Mouse (Mus musculus) gastrocnemius, postnatal 36 days (tissue): Measurements from ENCODE around the gene Rnf224. TPM values are rescaled to one million over a fixed set of nuclear protein-coding genes. Genes with fewer than 3 reads are reported as not detected.

Experiments
- DNase-seq, 2 experiments: peaks; one replicate each; pipeline ENCODE4 v3.0.0; 2022
- intact Hi-C: fragments of 180-260 bp; cut with DNase I; formaldehyde crosslinking; loops from one replicate; pipeline ENCODE4 v1.15.1; 2025
- long read RNA-seq, 2 experiments: library from polyadenylated mRNA; stranded (forward); transcript quantifications; one replicate each; pipeline ENCODE4 v2.0.0; 2021
- total RNA-seq, 2 experiments: library from RNA; stranded (reverse); gene quantifications; 2 replicates each; pipeline ENCODE4 v1.2.3; 2021

Rnf224 gene
- total RNA-seq: not detected
- long read RNA-seq, experiment 1: 0 reads
- long read RNA-seq, experiment 2: 0 reads

GRCm38 (mm10) chr2:25236614-25237013 lies at the start of gene Rnf224:
TSS of gene Rnf224 (minus strand) at chr2:25236787.
- DNase-seq: no peak
- intact Hi-C loops: no loop called here

DNA sequence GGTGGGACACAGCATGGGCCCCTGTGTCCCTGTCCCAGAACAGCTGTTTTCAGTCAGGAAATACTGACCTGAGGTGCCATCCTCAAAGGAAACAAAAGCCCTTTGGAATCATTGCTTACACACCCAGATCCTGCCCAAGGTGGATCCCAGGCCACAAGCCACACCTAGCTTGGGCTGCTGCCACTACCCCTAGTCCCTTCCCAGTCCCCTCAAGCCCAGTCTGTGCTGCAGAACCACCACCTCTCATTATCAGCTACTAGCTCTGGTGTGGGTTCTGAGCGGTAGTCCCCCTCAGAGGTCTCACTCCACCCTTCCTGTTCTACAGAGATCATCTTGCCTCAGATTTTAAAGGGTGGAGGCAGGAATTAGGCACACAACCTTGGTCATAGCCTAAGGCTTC lies 49.7 kb upstream of the Rnf224 start:
- DNase-seq: no peak
- intact Hi-C loops: loop anchor here (5.0 kb wide), 1 partner anchor 41 kb away; no protein-coding TSS in a partner anchor

- no peak for DNase-seq
- intact Hi-C loops: loop anchor here (5.0 kb wide), 1 partner anchor 42 kb away; no protein-coding TSS in a partner anchor
Measured at GRCm38 (mm10) chr2:25285551-25285950, 49.0 kb upstream of the Rnf224 start.

DNA sequence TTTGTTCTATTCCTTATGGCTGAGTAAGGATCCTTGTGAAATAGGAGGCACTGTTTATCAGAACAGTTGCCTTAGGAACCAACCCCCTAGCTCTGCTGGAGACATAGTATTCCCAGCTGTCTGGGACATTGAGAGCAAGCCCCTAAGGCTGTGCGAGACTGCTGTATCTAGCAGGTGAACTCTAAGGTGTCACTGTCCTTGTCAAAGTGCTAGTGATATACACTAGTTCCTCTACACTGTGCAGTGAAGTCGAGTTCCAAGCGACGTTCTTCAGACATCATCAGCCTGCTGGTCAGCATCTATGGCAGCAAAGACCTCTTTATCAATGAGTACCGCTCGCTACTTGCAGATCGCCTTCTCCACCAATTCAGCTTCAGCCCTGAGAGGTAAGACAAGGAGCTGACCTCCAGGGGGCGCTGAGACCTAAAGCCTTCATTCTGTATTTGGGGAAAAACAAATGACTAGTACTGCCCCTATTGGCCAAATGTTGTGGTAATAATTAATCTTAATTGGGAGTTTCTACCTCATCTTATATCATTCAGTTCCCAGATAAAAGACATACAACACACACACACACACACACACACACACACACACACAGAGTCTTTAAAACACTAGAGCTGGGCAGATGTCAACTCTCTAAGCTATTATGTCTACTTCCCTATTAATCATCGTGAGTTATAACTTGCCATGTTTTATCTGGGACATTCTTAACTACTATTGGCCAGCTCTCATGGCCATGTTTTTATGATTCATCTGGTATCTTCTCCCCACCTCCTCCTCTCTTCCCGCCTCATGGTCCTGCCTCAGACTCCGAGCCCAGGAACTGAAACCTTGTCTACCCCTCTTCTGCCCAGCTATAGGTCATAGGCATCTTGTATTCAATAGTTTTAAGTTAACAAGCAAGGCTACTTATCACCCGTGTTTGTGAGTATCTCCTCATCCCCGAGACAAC lies 42.6 kb upstream of the Rnf224 start:
- DNase-seq: peak in 1 of 2 experiments; percentile 70
- intact Hi-C loops: no loop called here

- intact Hi-C loops: loop anchor here (5.0 kb wide), 2 partner anchors 59 to 81 kb away; partner anchors contain the start of gene Man1b1
- DNase-seq: no peak
Measured at GRCm38 (mm10) chr2:25273010-25273409, 36.4 kb upstream of the Rnf224 start.

DNA sequence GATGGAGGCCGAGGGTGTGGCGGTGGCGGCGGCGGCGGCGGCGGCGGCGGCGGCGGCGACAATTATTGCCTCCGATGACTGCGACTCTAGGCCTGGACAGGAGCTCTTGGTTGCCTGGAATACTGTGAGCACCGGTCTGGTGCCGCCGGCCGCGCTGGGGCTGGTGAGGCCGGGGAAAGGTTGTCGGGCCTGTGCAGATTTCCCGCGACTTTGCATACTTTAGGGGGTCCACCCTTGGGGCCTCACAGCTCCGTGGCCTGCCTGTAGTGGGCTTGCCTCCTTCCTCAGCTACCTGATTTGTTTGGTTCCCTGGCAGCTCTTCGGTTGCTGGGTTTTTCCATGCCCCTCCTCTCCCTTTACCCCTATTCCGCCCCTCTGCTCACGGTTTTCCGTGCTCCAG lies 35.9 kb upstream of the Rnf224 start:
- intact Hi-C loops: loop anchor here (5.0 kb wide), 2 partner anchors 60 to 80 kb away; partner anchors contain the start of gene Man1b1
- no peak for DNase-seq

DNA sequence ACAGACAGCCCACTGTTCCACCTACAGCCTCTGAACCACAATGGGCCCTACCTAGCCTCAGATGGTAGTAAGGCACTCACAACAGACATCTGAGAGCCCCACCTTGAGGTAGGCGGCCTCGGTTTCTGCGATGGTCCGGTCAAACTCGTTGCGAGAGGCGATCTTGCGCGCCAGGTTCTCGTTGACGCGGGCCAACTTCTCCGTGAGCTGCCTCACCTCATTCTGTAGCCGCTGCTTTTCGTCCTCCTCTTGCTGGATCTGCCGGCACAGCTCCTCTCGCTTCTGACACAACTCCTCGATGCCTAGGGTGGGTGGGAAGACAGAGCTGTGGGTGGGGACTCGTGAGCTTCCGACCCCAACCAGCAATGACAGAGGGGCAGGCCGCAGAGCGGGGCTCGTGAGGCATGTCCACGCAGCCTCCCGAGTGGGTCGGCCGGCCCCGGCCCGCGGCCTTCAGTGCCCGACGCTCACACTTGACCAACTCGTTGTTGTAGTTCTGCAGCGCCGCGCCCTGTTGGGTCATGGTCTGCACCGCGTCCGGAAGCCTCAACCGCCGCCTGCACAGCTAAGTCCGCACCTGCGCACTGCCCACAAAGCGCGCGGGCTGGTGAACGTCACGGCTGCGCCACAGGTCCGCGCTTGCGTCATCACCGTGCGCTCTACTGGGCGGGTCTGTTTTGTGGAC lies 35.4 kb upstream of the Rnf224 start, which contains the start of the genes Ssna1 and Anapc2:
TSS of gene Ssna1 (minus strand) at position 612 of the 685 bp plus-strand sequence.
TSS of gene Anapc2 (plus strand) at position 652 of the 685 bp plus-strand sequence.
- peak; percentile 95 to 98 for DNase-seq
- intact Hi-C loops: loop anchor here (5.0 kb wide), 2 partner anchors 60 to 80 kb away; partner anchors contain the start of gene Man1b1

DNA sequence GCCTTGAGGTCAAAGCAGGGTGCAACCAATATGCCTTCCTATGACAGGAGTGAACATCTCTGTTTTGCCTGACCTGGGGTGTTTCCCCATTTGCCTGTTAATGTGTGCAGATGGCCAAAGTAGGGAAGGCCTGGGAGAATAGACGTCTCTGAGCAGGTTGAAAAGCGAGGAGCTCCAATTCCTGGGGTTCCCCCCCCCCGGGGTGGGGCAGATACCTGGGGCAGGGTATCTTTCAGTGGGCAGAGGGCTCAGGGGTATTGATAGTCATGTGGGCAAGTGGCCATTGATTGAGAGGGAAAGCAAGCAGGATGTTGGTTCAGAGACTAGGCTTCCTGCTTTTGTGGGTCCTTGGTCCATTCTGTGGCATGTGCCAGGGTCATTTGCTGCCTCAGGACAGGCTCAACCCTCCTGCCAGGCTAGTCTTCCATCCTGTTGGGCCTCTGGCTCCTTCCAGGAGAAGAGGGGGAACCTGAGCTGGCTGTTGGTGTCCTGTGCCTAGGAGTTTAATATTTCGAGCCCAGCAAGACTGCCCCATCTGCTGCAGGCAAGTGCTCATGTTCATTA lies 31.2 kb upstream of the Rnf224 start:
- intact Hi-C loops: no loop called here
- DNase-seq: no peak

DNA sequence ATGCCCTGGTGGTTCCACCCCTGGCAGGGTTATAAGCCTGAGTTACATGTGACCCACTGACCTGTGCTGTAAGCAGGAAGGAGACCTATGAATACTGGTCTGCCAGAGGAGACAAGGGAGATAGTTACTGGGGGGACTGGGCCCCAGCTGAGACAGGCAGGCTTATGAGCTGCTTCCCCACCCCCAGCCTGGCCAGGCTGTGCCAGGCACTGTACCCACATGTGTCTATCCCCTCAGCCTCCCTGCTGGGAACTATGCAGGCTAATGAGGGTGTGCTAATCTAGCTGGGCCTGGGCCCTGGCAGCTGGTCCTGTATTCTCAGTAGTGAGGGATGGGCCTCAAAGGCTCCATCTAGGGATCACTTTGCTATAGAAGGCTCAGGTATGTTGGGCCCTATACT lies 30.7 kb upstream of the Rnf224 start:
- intact Hi-C loops: no loop called here
- DNase-seq: no peak

- peak in 1 of 2 experiments; percentile 45 for DNase-seq
Measured at GRCm38 (mm10) chr2:25266720-25267119, 30.1 kb upstream of the Rnf224 start.

GRCm38 (mm10) chr2:25265897-25266656 lies 29.5 kb upstream of the Rnf224 start:
- DNase-seq: no peak

More at GRCm38 (mm10) chr2:25266720-25267119, 30.1 kb upstream of the Rnf224 start:
- intact Hi-C loops: no loop called here

DNA sequence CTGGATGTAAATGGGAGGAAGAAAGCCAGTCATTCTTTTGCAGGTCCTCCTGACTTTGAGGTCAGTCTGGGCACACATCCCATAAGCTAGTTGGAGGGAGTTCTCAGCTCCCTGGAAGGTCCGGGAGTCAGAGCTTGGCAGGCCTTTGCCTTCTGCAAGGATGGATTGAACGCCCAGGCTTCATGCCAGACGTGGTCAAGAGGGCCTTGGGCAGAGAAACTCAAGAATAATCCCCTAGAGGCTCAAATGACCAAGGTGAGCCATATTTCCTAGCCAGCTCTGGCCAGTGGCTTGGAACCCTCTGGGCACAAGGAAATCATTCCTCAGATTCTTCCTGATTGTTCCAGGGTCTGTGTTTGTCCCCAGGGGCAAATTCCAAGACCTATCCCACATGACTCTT lies 28.3 kb upstream of the Rnf224 start:
- intact Hi-C loops: no loop called here
- DNase-seq: no peak

More at GRCm38 (mm10) chr2:25265897-25266656, 29.5 kb upstream of the Rnf224 start:
- intact Hi-C loops: no loop called here

- DNase-seq: no peak
- intact Hi-C loops: no loop called here
Measured at GRCm38 (mm10) chr2:25264286-25264660, 27.7 kb upstream of the Rnf224 start.

DNA sequence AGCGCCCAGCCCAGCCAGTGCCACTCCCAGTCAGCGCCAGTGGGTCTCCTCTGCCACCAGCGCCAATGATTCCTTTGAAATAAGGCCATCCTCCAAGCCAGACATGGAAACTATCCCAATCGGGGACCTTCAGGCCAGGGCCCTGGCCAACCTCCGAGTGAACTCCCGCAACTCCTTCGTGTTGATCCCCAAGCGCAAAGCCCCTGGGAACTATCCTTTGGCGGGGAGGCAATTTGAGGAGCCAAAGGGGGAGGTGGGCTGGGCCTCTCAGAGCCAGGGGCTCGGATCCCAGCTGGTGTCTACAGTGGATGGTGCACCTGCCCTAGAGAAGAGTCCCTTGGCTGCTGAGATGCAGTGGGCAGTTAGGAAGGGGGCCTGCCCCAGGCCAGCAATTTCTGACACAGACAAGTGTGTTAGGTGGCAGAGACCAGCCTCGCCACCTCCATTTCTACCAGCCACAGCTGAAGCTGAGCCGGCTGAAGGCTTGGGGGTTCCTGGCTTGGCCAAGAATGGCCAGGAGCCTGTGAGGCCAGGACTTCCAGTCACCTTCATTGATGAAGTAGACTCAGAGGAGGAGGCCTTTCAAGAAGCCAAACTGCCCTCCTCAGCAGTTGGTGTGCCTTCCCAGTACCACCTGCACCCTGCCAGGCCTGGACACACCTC lies 27.2 kb upstream of the Rnf224 start:
- intact Hi-C loops: no loop called here
- no peak for DNase-seq

DNA sequence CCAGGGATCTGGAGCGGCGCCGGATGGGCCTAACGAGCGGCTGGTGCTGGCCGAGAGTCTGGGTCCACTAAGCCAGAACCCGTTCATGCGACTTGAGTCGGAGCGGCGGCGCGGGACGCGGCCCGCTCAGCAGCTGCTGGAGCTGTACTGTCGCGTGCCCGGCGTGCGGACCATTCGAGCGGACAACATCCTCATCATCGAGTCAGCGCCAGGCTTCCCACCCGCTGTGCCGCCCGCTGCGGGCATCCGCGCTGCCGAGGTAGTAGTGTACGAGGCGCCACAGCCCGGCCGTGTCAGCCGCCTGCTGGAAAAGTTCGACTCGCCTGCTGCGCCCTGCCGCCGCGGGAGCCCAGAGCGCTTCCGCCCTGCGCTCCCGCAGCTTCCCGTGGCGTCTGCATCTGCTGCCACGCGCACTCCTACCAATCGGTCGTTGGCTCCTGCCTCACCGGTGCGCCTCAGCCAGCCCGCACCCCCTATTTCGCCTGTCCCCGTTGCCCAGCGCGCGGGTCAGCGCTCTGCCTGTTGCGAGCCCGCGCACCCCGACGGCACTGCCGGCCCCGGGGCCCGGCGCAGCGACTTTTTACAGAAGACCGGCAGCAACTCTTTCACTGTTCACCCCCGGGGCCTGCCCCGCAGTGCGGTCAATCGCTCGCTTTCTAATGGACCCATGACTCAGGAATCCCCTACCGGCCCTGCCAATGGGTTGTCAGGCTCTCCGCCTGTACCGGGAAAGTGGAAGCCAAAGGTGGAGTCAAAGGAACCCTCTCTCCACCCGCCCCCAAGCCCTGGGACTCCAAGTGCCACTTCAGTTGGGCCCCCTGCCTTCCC lies 26.4 kb upstream of the Rnf224 start:
- DNase-seq: no peak
- intact Hi-C loops: no loop called here

- peak; percentile 86 to 91 for DNase-seq
- intact Hi-C loops: no loop called here
Measured at GRCm38 (mm10) chr2:25262291-25262767, 25.7 kb upstream of the Rnf224 start, which contains the start of gene Tprn. TSS of gene Tprn (plus strand) at chr2:25262618.

- no peak for DNase-seq
- intact Hi-C loops: no loop called here
Measured at GRCm38 (mm10) chr2:25261870-25262269, 25.3 kb upstream of the Rnf224 start.

- no peak for DNase-seq
- intact Hi-C loops: no loop called here
Measured at GRCm38 (mm10) chr2:25258887-25259286, 22.3 kb upstream of the Rnf224 start.
